Mouse (Mus musculus) brain, embryonic 14.5 days (tissue): ENCODE results near the gene Rcc2. TPM values are rescaled to one million over a fixed set of nuclear protein-coding genes. Genes with fewer than 3 reads are reported as not detected.

Source experiments
- DNase-seq: peaks from one replicate; pipeline ENCODE4 v3.0.0-alpha.2; 2011; ENCODE audit warnings: low read depth
- CTCF ChIP-seq: fragments of 200-500 bp; IDR thresholded peaks from 2 replicates; pipeline ENCODE4 v1.5.1; 2012; ENCODE audit warnings: inconsistent platforms, mild to moderate bottlenecking, moderate library complexity, borderline replicate concordance; ENCODE audit not compliant: insufficient read depth, insufficient read length; ENCODE audit errors: extremely low read depth
- POLR2A ChIP-seq: fragments of 200-500 bp; IDR thresholded peaks from 2 replicates; pipeline ENCODE4 v1.6.1; 2012; ENCODE audit warnings: mild to moderate bottlenecking, inconsistent platforms, borderline replicate concordance; ENCODE audit not compliant: poor library complexity, insufficient read depth, insufficient read length, severe bottlenecking; ENCODE audit errors: extremely low read depth
- polyA plus RNA-seq: library from polyadenylated mRNA; depleted of rRNA; stranded (reverse); fragments of >200 nt; gene quantifications from 2 replicates; pipeline ENCODE4 v1.2.3, GENCODE M21; 2012

Rcc2 gene
- polyA plus RNA-seq, 1 experiment = 104 TPM

GRCm38 (mm10) chr4:140667802-140668201 is 32.5 kb upstream of the Rcc2 start:
- no peak for DNase-seq
- no peak for TF ChIP-seq CTCF
- TF ChIP-seq POLR2A = no peak

GRCm38 (mm10) chr4:140673527-140674264 is 26.6 kb upstream of the Rcc2 start:
- TF ChIP-seq CTCF (no peak), POLR2A (no peak)
- no peak for DNase-seq

- no peak for TF ChIP-seq POLR2A
- TF ChIP-seq CTCF = peak; percentile 96
- peak; percentile 88 for DNase-seq
Measured at GRCm38 (mm10) chr4:140674345-140674926, 25.9 kb upstream of the Rcc2 start.

- no peak for TF ChIP-seq POLR2A
- TF ChIP-seq CTCF = peak; percentile 86
- DNase-seq = peak; percentile 69
Measured at GRCm38 (mm10) chr4:140679038-140679437, 21.3 kb upstream of the Rcc2 start.

- TF ChIP-seq POLR2A = no peak
- peak; percentile 89 for TF ChIP-seq CTCF
- peak; percentile 85 for DNase-seq
Measured at GRCm38 (mm10) chr4:140679723-140680380, 20.5 kb upstream of the Rcc2 start.

- TF ChIP-seq POLR2A (no peak), CTCF (no peak)
- DNase-seq = no peak
Measured at GRCm38 (mm10) chr4:140680731-140681397, 19.5 kb upstream of the Rcc2 start.

- DNase-seq = no peak
- TF ChIP-seq POLR2A (no peak), CTCF (no peak)
Measured at GRCm38 (mm10) chr4:140683608-140684007, 16.7 kb upstream of the Rcc2 start.

GRCm38 (mm10) chr4:140684141-140684871 is 16.0 kb upstream of the Rcc2 start:
- peak; percentile 44 for DNase-seq
- TF ChIP-seq CTCF (no peak), POLR2A (no peak)

- DNase-seq = no peak
- TF ChIP-seq CTCF (peak; percentile 13; the same call in 1 of the 2 replicates), POLR2A (no peak)
Measured at GRCm38 (mm10) chr4:140684881-140685303, 15.4 kb upstream of the Rcc2 start.

- no peak for DNase-seq
- no peak for TF ChIP-seq POLR2A
- no peak for TF ChIP-seq CTCF
Measured at GRCm38 (mm10) chr4:140688044-140688825, 12.1 kb upstream of the Rcc2 start.
